Comparison of ENCODE assay signal across 8 mouse cellular contexts in genomic region chr2:152830021-152830921, GRCm38 (mm10). TPM values are rescaled to one million over a fixed set of nuclear protein-coding genes. Genes with fewer than 3 reads are reported as not detected.
DNase-seq lines count a peak whose midpoint lies in the region; ATAC-seq and TF ChIP-seq lines count a peak whose summit lies in the region.

No protein-coding gene starts in this region.

- peak overlapping the region; percentile 91 for H3K9ac ChIP-seq in heart, embryonic 12.5 days
- peak overlapping the region; percentile 87 for H3K9ac ChIP-seq in kidney, embryonic 16.5 days (replicated peaks; ENCODE audit: low read length)
- H3K9ac ChIP-seq in liver, embryonic 11.5 days (ENCODE audit: low read depth, low read length) = peak overlapping the region; percentile 87

- H3ac ChIP-seq in myocyte (ENCODE audit: control insufficient read depth, insufficient read length) = peak overlapping the region; percentile 78

- peaks cover 51% of the 10 kb centered on the region for H3K79me2 ChIP-seq in myocyte (ENCODE audit: control insufficient read depth, insufficient read depth)

- WGBS in heart, embryonic 12.5 days = 1% methylated on average over 31 of the region's 31 CpGs
- WGBS in kidney, embryonic 16.5 days = 2% methylated on average over 31 of the region's 31 CpGs
- WGBS in liver, embryonic 11.5 days = 2% methylated on average over 31 of the region's 31 CpGs

- no peaks in the 10 kb centered on the region for H3K9me3 ChIP-seq in erythroblast, embryonic 14.5 days (ENCODE audit: control insufficient read depth, low read length)
- H3K9me3 ChIP-seq in heart, embryonic 12.5 days (replicated peaks) = no peaks in the 10 kb centered on the region
- no peaks in the 10 kb centered on the region for H3K9me3 ChIP-seq in kidney, embryonic 16.5 days (ENCODE audit: low read length)
- H3K9me3 ChIP-seq in liver, embryonic 11.5 days (ENCODE audit: control insufficient read depth, low read length) = no peaks in the 10 kb centered on the region

- peak; percentile 86 for ATAC-seq in heart, embryonic 12.5 days (ENCODE audit: insufficient number of reproducible peaks, low FRiP score)
- ATAC-seq in kidney, embryonic 16.5 days (ENCODE audit: low FRiP score, low TSS enrichment) = peak; percentile 89
- peak; percentile 78 for ATAC-seq in liver, embryonic 11.5 days (replicated peaks; ENCODE audit: low FRiP score)

- H3K36me3 ChIP-seq in erythroblast, embryonic 14.5 days (ENCODE audit: control insufficient read depth) = peaks cover 46% of the 10 kb centered on the region
- H3K36me3 ChIP-seq in heart, embryonic 12.5 days = peaks cover 11% of the 10 kb centered on the region; the same call in 1 of the 2 replicates
- H3K36me3 ChIP-seq in kidney, embryonic 16.5 days (ENCODE audit: insufficient read depth, low read length) = no peaks in the 10 kb centered on the region
- peaks cover 5% of the 10 kb centered on the region; the same call in 1 of the 2 replicates for H3K36me3 ChIP-seq in liver, embryonic 11.5 days (ENCODE audit: control insufficient read depth, insufficient read depth, low read length)
- H3K36me3 ChIP-seq in myocyte (ENCODE audit: control insufficient read depth, insufficient read depth) = peaks cover 9% of the 10 kb centered on the region

- peak overlapping the region; percentile 90 for H3K4me3 ChIP-seq in erythroblast, embryonic 14.5 days (replicated peaks)
- peak overlapping the region; percentile 62 for H3K4me3 ChIP-seq in heart, embryonic 12.5 days
- peak overlapping the region; percentile 74 for H3K4me3 ChIP-seq in kidney, embryonic 16.5 days (ENCODE audit: low read length)
- H3K4me3 ChIP-seq in liver, embryonic 11.5 days (ENCODE audit: low read depth, low read length) = peak overlapping the region; percentile 80
- peak overlapping the region; percentile 77 for H3K4me3 ChIP-seq in myocyte

- H3K27me3 ChIP-seq in erythroblast, embryonic 14.5 days (ENCODE audit: control insufficient read depth) = no peaks in the 10 kb centered on the region
- H3K27me3 ChIP-seq in heart, embryonic 12.5 days (replicated peaks) = no peaks in the 10 kb centered on the region
- no peaks in the 10 kb centered on the region for H3K27me3 ChIP-seq in kidney, embryonic 16.5 days (ENCODE audit: insufficient read depth, low read length)
- H3K27me3 ChIP-seq in liver, embryonic 11.5 days (replicated peaks; ENCODE audit: control insufficient read depth, insufficient read depth, low read length) = no peaks in the 10 kb centered on the region
- H3K27me3 ChIP-seq in myocyte (ENCODE audit: control insufficient read depth, insufficient read depth, insufficient read length) = no peaks in the 10 kb centered on the region

- peak; percentile 89 for DNase-seq in CD4-positive, CD25-positive, alpha-beta regulatory T cell, adult 2 months (ENCODE audit: low read depth, low spot score)
- peak; percentile 74 for DNase-seq in brain, embryonic 18.5 days (ENCODE audit: low read depth, low spot score)
- DNase-seq in liver, embryonic 11.5 days (ENCODE audit: low spot score) = peak; percentile 82
- peak; percentile 89 to 92 for DNase-seq in spleen, postnatal 4 days (ENCODE audit: low spot score in 2 of 2)

- peaks cover 75% of the 10 kb centered on the region for H3K4me1 ChIP-seq in erythroblast, embryonic 14.5 days (ENCODE audit: control insufficient read depth)
- peaks cover 46% of the 10 kb centered on the region for H3K4me1 ChIP-seq in heart, embryonic 12.5 days (replicated peaks)
- H3K4me1 ChIP-seq in kidney, embryonic 16.5 days (ENCODE audit: insufficient read depth, low read length) = peaks cover 47% of the 10 kb centered on the region
- H3K4me1 ChIP-seq in liver, embryonic 11.5 days (replicated peaks; ENCODE audit: control insufficient read depth, insufficient read depth, low read length) = peaks cover 43% of the 10 kb centered on the region

- peak overlapping the region; percentile 98 for H3K27ac ChIP-seq in heart, embryonic 12.5 days (ENCODE audit: poor library complexity, severe bottlenecking)
- peak overlapping the region; percentile 98 for H3K27ac ChIP-seq in kidney, embryonic 16.5 days (ENCODE audit: low read length)
- H3K27ac ChIP-seq in liver, embryonic 11.5 days (ENCODE audit: low read depth, low read length) = peak overlapping the region; percentile 95

- TF ChIP-seq POLR2A in myocyte (IDR thresholded peaks at IDR 0.05; ENCODE audit: insufficient read length, low read depth) = peak; percentile 63

- peak overlapping the region; percentile 75 for H3K4me2 ChIP-seq in heart, embryonic 12.5 days
- H3K4me2 ChIP-seq in kidney, embryonic 16.5 days (replicated peaks; ENCODE audit: low read depth, low read length) = peak overlapping the region; percentile 86
- peak overlapping the region; percentile 90 for H3K4me2 ChIP-seq in liver, embryonic 11.5 days
- H3K4me2 ChIP-seq in myocyte (ENCODE audit: low read depth) = peak overlapping the region; percentile 78

TF ChIP-seq in myocyte, 11 proteins besides CTCF, POLR2A, EP300 and RAD21:
- TF ChIP-seq TCF3 (IDR thresholded peaks at IDR 0.05; ENCODE audit: insufficient read length, low read depth) = no peak
- peak; percentile 56 for TF ChIP-seq POLR2AphosphoS2 (IDR thresholded peaks at IDR 0.05; ENCODE audit: insufficient read length, low read depth)
- no peak for TF ChIP-seq MAX (IDR thresholded peaks at IDR 0.05; ENCODE audit: low read depth)
- no peak for TF ChIP-seq E2F4 (IDR thresholded peaks at IDR 0.05; ENCODE audit: insufficient read depth)
- TF ChIP-seq REST (IDR thresholded peaks at IDR 0.05; ENCODE audit: insufficient read depth, insufficient read length) = no peak

RNA-seq across cellular contexts. Expression of gene Bcl2l1, which starts 1.3 kb away (rescaled TPM):
- 212 and 213 TPM in 2 replicates for polyA plus RNA-seq in erythroblast, embryonic 14.5 days (2012)
- 83.0 and 85.9 TPM in 2 replicates for polyA plus RNA-seq in heart, embryonic 12.5 days (2016; fragmentation: Nextera tagmentation; extraction: Ambion mirVana)
- polyA plus RNA-seq in kidney, embryonic 16.5 days (2015; fragmentation: Nextera tagmentation; extraction: Ambion mirVana) = 113 and 116 TPM in 2 replicates
- polyA plus RNA-seq in liver, embryonic 11.5 days (2014; fragmentation: Nextera tagmentation; extraction: Ambion mirVana) = 61.7 and 69.3 TPM in 2 replicates
- 57.0 TPM for polyA plus RNA-seq in myocyte (2012; fragmentation: generic; extraction: Trizol)

RNA-seq across cellular contexts. Expression of gene Tpx2, which starts 17.5 kb away (rescaled TPM):
- 4.9 and 5.7 TPM in 2 replicates for polyA plus RNA-seq in erythroblast, embryonic 14.5 days (2012)
- 65.6 and 74.1 TPM in 2 replicates for polyA plus RNA-seq in heart, embryonic 12.5 days (2016; fragmentation: Nextera tagmentation; extraction: Ambion mirVana)
- 83.9 and 97.6 TPM in 2 replicates for polyA plus RNA-seq in kidney, embryonic 16.5 days (2015; fragmentation: Nextera tagmentation; extraction: Ambion mirVana)
- 107 and 118 TPM in 2 replicates for polyA plus RNA-seq in liver, embryonic 11.5 days (2014; fragmentation: Nextera tagmentation; extraction: Ambion mirVana)
- 26.3 TPM for polyA plus RNA-seq in myocyte (2012; fragmentation: generic; extraction: Trizol)

Comparison
In these comparisons a context has a peak if more than half of its experiments do, and no peak if none do; other contexts are left out.
1. Peak in every context shown above with its lines: DNase-seq, ATAC-seq, H3K4me3 ChIP-seq and H3K27ac ChIP-seq.